Mouse (Mus musculus): ENCODE measurements around the gene Ets1. TPM values are rescaled to one million over a fixed set of nuclear protein-coding genes. Genes with fewer than 3 reads are reported as not detected.

Gene Ets1
- polyA plus RNA-seq, 1 experiment, result 13.2 TPM

DNA sequence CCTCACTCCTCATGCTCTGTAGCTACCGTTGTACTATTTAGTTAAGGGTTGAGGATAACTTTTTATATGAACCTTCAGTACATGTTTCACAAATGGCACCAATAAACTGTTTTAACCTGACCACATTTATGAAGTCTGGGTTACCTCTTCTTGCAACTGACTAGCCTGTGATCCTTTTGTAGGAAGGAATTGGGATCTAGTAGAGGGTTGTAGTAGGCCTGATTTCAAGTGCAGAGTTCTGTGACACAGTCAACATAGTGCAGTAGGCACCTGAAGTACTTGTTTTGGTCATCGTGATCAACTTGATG lies 65.9 kb downstream of the Ets1 start:
- H3K4me1 ChIP-seq (ENCODE audit: control insufficient read depth, insufficient read depth, low read length), result no peaks in the 10 kb centered on the region
- H3K4me3 ChIP-seq (ENCODE audit: low read depth, low read length), result no peak overlapping the region
- no peaks in the 10 kb centered on the region for H3K9me3 ChIP-seq (replicated peaks; ENCODE audit: control insufficient read depth, insufficient read depth, low read length, poor library complexity, severe bottlenecking)
- H3K36me3 ChIP-seq (ENCODE audit: control insufficient read depth, insufficient read depth, low read length, poor library complexity, severe bottlenecking), result no peaks in the 10 kb centered on the region
- no peak overlapping the region for H3K27ac ChIP-seq (ENCODE audit: insufficient read depth, low read length)
- no peaks in the 10 kb centered on the region for H3K27me3 ChIP-seq (ENCODE audit: control insufficient read depth, insufficient read depth, low read length, poor library complexity, severe bottlenecking)
- H3K9ac ChIP-seq (ENCODE audit: low read depth, poor library complexity, severe bottlenecking), result no peak overlapping the region
- TF ChIP-seq CTCF (IDR thresholded peaks at IDR 0.05; ENCODE audit: low read depth, low read length) (no peak), POLR2A (IDR thresholded peaks at IDR 0.05; ENCODE audit: insufficient read depth, low read length) (no peak), EP300 (IDR thresholded peaks at IDR 0.05; ENCODE audit: insufficient read depth, low read depth, low read length) (no peak)

DNA sequence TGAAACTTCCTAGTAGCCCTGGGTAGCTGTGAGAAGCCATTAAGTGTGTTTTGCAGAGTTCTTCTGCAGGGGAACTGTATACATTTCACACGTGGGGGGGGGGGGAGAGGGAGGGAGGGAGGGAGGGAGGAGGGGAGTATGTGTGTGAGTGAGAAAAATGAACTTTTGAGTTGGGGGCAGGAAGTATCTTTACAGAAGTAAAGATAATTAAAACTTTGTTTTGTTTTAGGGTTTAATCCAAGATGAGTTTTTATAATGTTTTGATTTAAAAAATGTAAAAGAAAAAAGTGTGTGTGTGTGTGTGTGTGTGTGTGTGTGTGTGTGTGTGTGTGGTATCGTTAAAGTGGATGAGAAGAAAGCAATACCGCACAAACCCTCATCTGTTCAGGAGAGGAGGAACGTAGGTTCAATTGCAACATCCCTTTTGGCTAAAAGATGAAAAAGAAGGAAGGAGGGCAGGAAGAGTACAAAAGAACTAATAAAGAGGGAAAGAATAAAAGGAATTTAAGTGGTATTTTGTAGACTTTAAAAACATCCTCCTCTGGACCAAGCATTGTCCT lies 66.9 kb downstream of the Ets1 start:
- Histone ChIP-seq H3K4me1 (ENCODE audit: control insufficient read depth, insufficient read depth, low read length) (no peaks in the 10 kb centered on the region), H3K4me3 (ENCODE audit: low read depth, low read length) (no peak overlapping the region), H3K9me3 (replicated peaks; ENCODE audit: control insufficient read depth, insufficient read depth, low read length, poor library complexity, severe bottlenecking) (no peaks in the 10 kb centered on the region), H3K27me3 (ENCODE audit: control insufficient read depth, insufficient read depth, low read length, poor library complexity, severe bottlenecking) (no peaks in the 10 kb centered on the region), H3K9ac (ENCODE audit: low read depth, poor library complexity, severe bottlenecking) (no peak overlapping the region), H3K27ac (ENCODE audit: insufficient read depth, low read length) (no peak overlapping the region), H3K36me3 (ENCODE audit: control insufficient read depth, insufficient read depth, low read length, poor library complexity, severe bottlenecking) (no peaks in the 10 kb centered on the region)
- no peak for TF ChIP-seq EP300 (IDR thresholded peaks at IDR 0.05; ENCODE audit: insufficient read depth, low read depth, low read length)
- no peak for TF ChIP-seq POLR2A (IDR thresholded peaks at IDR 0.05; ENCODE audit: insufficient read depth, low read length)
- TF ChIP-seq CTCF (IDR thresholded peaks at IDR 0.05; ENCODE audit: low read depth, low read length), result no peak

DNA sequence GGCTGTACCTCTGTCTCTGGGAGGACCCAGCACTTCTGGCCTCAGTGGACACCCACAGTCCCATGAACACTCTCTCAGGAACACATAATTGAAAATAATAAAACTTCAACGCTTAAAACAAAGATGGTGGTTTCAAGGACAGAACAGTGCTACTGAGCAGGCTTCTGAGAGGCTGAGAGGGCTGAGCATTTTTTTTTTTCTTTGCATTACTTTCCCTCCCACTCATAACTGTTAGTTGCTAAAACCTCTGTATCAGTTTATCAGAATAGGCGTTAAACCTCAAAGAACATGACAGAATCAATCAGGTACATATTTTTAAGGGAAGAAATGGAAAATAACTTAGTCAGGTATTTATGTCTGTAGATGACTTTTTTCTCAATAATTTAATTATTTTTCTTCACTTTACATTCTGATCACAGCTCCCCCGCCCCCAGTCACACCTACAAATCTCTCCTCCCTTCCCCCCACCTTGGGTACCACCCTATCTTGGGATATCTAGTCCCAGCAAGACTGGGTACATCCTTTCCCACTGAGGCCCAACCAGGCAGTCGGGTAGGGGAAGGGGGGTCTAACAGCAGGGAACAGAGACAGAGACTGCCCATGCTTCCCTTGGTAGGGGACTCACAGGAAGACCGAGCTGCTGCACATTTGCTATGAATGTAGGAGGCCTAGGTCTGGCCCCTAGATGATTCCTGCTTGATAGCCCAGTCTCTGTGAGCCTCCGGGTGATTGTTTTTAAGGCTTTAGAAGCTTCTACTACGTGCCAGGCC lies 68.1 kb downstream of the Ets1 start:
- Histone ChIP-seq H3K27me3 (ENCODE audit: control insufficient read depth, insufficient read depth, low read length, poor library complexity, severe bottlenecking) (no peaks in the 10 kb centered on the region), H3K27ac (ENCODE audit: insufficient read depth, low read length) (no peak overlapping the region), H3K4me1 (ENCODE audit: control insufficient read depth, insufficient read depth, low read length) (no peaks in the 10 kb centered on the region)

DNA sequence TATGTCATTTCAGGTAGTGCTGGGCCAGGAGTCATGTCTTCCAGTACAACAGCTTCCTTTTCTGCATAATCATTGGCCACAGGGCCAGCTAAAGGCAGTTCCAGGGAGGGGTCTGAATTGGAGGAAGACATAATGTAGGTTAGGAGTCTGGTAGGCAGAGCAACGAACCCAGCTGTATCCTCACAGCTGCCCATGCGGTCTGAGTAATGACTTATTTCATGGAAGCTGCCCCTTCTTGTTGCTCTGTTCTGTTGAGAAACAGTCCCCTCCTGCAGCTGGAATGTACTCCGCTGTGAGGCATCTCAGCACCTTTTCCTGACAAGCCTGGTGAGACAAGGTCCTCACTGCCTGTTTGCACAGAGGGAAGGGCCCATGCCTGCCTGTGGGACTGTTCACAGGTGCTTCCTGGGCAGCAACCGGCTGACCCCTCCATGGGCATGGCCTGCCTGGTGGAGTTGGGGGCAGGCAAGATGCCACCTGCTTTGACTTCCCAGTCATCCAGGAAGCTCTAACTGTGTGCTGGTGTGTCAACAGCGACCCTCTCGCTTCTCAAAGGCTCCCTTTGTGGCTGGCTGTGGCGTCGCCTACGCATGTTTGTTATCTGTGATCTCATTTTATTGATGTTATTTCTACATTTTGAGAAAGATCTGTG lies 69.9 kb downstream of the Ets1 start:
- no peaks in the 10 kb centered on the region for H3K27me3 ChIP-seq (ENCODE audit: control insufficient read depth, insufficient read depth, low read length, poor library complexity, severe bottlenecking)
- H3K36me3 ChIP-seq (ENCODE audit: control insufficient read depth, insufficient read depth, low read length, poor library complexity, severe bottlenecking), result no peaks in the 10 kb centered on the region
- H3K4me3 ChIP-seq (ENCODE audit: low read depth, low read length), result no peak overlapping the region
- no peak overlapping the region for H3K9ac ChIP-seq (ENCODE audit: low read depth, poor library complexity, severe bottlenecking)
- H3K27ac ChIP-seq (ENCODE audit: insufficient read depth, low read length), result no peak overlapping the region
- no peak for TF ChIP-seq CTCF (IDR thresholded peaks at IDR 0.05; ENCODE audit: low read depth, low read length)
- no peak for TF ChIP-seq EP300 (IDR thresholded peaks at IDR 0.05; ENCODE audit: insufficient read depth, low read depth, low read length)
- TF ChIP-seq POLR2A (IDR thresholded peaks at IDR 0.05; ENCODE audit: insufficient read depth, low read length), result no peak
- no peaks in the 10 kb centered on the region for H3K4me1 ChIP-seq (ENCODE audit: control insufficient read depth, insufficient read depth, low read length)
- no peaks in the 10 kb centered on the region for H3K9me3 ChIP-seq (replicated peaks; ENCODE audit: control insufficient read depth, insufficient read depth, low read length, poor library complexity, severe bottlenecking)

More for the DNA sequence above, 68.1 kb downstream of the Ets1 start:
- no peaks in the 10 kb centered on the region for H3K9me3 ChIP-seq (replicated peaks; ENCODE audit: control insufficient read depth, insufficient read depth, low read length, poor library complexity, severe bottlenecking)
- no peak overlapping the region for H3K9ac ChIP-seq (ENCODE audit: low read depth, poor library complexity, severe bottlenecking)
- TF ChIP-seq POLR2A (IDR thresholded peaks at IDR 0.05; ENCODE audit: insufficient read depth, low read length) (no peak), CTCF (IDR thresholded peaks at IDR 0.05; ENCODE audit: low read depth, low read length) (no peak), EP300 (IDR thresholded peaks at IDR 0.05; ENCODE audit: insufficient read depth, low read depth, low read length) (no peak)
- H3K4me3 ChIP-seq (ENCODE audit: low read depth, low read length), result no peak overlapping the region
- H3K36me3 ChIP-seq (ENCODE audit: control insufficient read depth, insufficient read depth, low read length, poor library complexity, severe bottlenecking), result no peaks in the 10 kb centered on the region

DNA sequence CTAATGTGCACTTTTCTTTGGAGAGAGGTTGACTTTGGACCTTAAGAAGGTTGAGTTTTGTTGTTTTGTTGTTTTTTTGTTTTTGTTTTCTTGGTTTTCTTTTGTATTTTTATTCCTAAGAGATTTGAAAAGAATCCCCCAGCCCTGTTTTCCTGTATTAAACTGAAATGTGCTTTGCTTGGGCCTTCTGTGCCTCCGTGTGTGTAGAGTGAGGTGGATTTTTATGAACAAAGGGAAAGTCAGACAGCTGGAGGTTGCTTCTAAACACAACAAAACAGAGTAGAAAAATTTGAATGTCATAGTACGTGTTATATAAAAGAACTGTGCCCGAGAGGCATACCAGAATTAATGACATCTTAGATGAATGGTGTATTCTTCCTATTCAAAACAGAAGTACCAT lies 71.4 kb downstream of the Ets1 start:
- Histone ChIP-seq H3K4me3 (ENCODE audit: low read depth, low read length) (no peak overlapping the region), H3K9me3 (replicated peaks; ENCODE audit: control insufficient read depth, insufficient read depth, low read length, poor library complexity, severe bottlenecking) (no peaks in the 10 kb centered on the region), H3K27ac (ENCODE audit: insufficient read depth, low read length) (no peak overlapping the region), H3K36me3 (ENCODE audit: control insufficient read depth, insufficient read depth, low read length, poor library complexity, severe bottlenecking) (no peaks in the 10 kb centered on the region), H3K27me3 (ENCODE audit: control insufficient read depth, insufficient read depth, low read length, poor library complexity, severe bottlenecking) (no peaks in the 10 kb centered on the region), H3K4me1 (ENCODE audit: control insufficient read depth, insufficient read depth, low read length) (no peaks in the 10 kb centered on the region), H3K9ac (ENCODE audit: low read depth, poor library complexity, severe bottlenecking) (no peak overlapping the region)
- TF ChIP-seq POLR2A (IDR thresholded peaks at IDR 0.05; ENCODE audit: insufficient read depth, low read length), result no peak
- TF ChIP-seq CTCF (IDR thresholded peaks at IDR 0.05; ENCODE audit: low read depth, low read length), result no peak
- no peak for TF ChIP-seq EP300 (IDR thresholded peaks at IDR 0.05; ENCODE audit: insufficient read depth, low read depth, low read length)

DNA sequence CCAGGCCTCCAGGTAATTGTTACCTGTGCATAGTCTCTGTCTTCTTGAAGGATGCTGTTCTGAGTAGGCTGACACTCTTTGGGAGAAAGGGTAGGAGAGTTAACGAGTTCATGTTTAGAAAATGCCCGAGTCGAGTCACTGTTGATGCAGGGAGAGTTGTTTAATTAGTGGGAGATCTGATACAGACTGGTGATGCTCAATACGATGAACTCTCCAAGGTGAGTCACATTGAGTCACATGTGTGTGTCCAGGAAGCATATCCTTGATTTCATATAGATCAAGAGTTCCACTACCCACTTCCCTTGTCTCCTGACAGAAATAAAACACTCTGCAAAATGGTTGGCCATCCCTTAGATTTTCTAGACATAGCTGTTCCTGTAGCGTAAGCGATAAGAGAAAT lies 72.5 kb downstream of the Ets1 start:
- H3K27ac ChIP-seq (ENCODE audit: insufficient read depth, low read length), result no peak overlapping the region
- H3K4me3 ChIP-seq (ENCODE audit: low read depth, low read length), result no peak overlapping the region
- no peak overlapping the region for H3K9ac ChIP-seq (ENCODE audit: low read depth, poor library complexity, severe bottlenecking)
- H3K27me3 ChIP-seq (ENCODE audit: control insufficient read depth, insufficient read depth, low read length, poor library complexity, severe bottlenecking), result no peaks in the 10 kb centered on the region
- no peaks in the 10 kb centered on the region for H3K9me3 ChIP-seq (replicated peaks; ENCODE audit: control insufficient read depth, insufficient read depth, low read length, poor library complexity, severe bottlenecking)
- H3K4me1 ChIP-seq (ENCODE audit: control insufficient read depth, insufficient read depth, low read length), result no peaks in the 10 kb centered on the region
- TF ChIP-seq EP300 (IDR thresholded peaks at IDR 0.05; ENCODE audit: insufficient read depth, low read depth, low read length) (no peak), CTCF (IDR thresholded peaks at IDR 0.05; ENCODE audit: low read depth, low read length) (no peak), POLR2A (IDR thresholded peaks at IDR 0.05; ENCODE audit: insufficient read depth, low read length) (no peak)
- no peaks in the 10 kb centered on the region for H3K36me3 ChIP-seq (ENCODE audit: control insufficient read depth, insufficient read depth, low read length, poor library complexity, severe bottlenecking)

Data from ES-Bruce4 (cell line).